Mouse (Mus musculus): ENCODE results near the gene Ndufv2.

GRCm38 (mm10) chr17:66120701-66121100 is 19.3 kb upstream of the Ndufv2 start:
- TF ChIP-seq MYOG (IDR thresholded peaks at IDR 0.05; ENCODE audit: control insufficient read depth, extremely low read depth, insufficient read length), result no peak
- TF ChIP-seq CTCF (IDR thresholded peaks at IDR 0.05; ENCODE audit: control insufficient read depth, insufficient read depth, insufficient read length), result no peak
- no peak for TF ChIP-seq MAX (IDR thresholded peaks at IDR 0.05)
- TF ChIP-seq MYOD1 (IDR thresholded peaks at IDR 0.05; ENCODE audit: control insufficient read depth, insufficient read length, low read depth), result no peak
- no peak for TF ChIP-seq USF1 (IDR thresholded peaks at IDR 0.05; ENCODE audit: low read depth)
